Mouse (Mus musculus): Measurements from ENCODE around the gene Bcl7b. TPM values are rescaled to one million over a fixed set of nuclear protein-coding genes. Genes with fewer than 3 reads are reported as not detected.

The Bcl7b gene
- total and polyA plus RNA-seq, 3 experiments = 44.6 to 76.0 TPM; not detected in 1

DNA sequence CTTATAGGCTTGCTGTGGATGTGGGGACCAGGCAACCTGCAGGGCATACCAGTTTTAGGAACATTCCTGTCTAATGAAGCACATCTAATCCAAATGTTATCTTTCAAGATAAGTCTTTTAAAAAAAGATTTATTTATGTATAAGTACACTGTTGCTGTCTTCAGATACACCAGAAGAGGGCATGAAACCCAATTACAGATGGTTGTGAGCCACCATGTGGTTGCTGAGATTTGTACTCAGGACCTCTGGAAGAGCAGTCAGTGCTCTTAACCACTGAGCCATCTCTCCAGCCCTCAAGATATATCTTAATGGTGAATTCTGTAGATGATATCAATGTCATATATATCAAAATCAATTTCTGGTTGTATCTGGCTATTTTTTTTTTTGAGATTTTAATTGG lies 22.1 kb upstream of the Bcl7b start:
- Histone ChIP-seq H3K36me3 (ENCODE audit: control insufficient read depth in 1 of 2, insufficient read depth in 2 of 2, low read length in 2 of 2) (peaks cover 0 to 18% of the 10 kb centered on the region in 2 experiments; a peak in 2 of 4 replicates), H3K9ac (ENCODE audit: control insufficient read depth, low read depth, low read length, poor library complexity, severe bottlenecking) (no peak overlapping the region), H3K27ac (ENCODE audit: control insufficient read depth, low read depth, low read length) (no peak overlapping the region), H3K79me2 (ENCODE audit: control insufficient read depth, insufficient read depth, low read length, poor library complexity) (peaks cover 10% of the 10 kb centered on the region), H3K4me1 (ENCODE audit: control insufficient read depth in 1 of 2, insufficient read depth in 2 of 2, low read length in 2 of 2) (peaks cover 3 to 19% of the 10 kb centered on the region in 2 experiments), H3K27me3 (ENCODE audit: control insufficient read depth in 1 of 2, insufficient read depth in 2 of 2, low read length in 2 of 2) (peaks cover 0 to 2% of the 10 kb centered on the region in 2 experiments; a peak in 3 of 4 replicates), H3K4me3 (ENCODE audit: control insufficient read depth in 1 of 2, insufficient read depth in 1 of 2, low read depth in 2 of 2, low read length in 2 of 2) (no peak overlapping the region), H3K9me3 (replicated peaks; ENCODE audit: insufficient read depth, low read length) (no peaks in the 10 kb centered on the region)
- DNase-seq (ENCODE audit: low read depth, low spot score) = no peak
- no peak for TF ChIP-seq BHLHE40 (IDR thresholded peaks at IDR 0.05; ENCODE audit: borderline replicate concordance, low read depth, low read length)
- TF ChIP-seq EP300 (IDR thresholded peaks at IDR 0.05; ENCODE audit: low read depth in 1 of 2, low read length in 2 of 2) = 0 out of 4 replicates have a peak, but pooled peaks of 1 of the 2 experiments have one; percentile 1
- TF ChIP-seq TCF12 (IDR thresholded peaks at IDR 0.05; ENCODE audit: low read depth, low read length) = no peak
- TF ChIP-seq CTCF (IDR thresholded peaks at IDR 0.05 in 2 of 3, conservative IDR thresholded peaks at IDR 0.05 in 1 of 3; ENCODE audit: control insufficient read depth in 1 of 3, insufficient read depth in 1 of 3, low read depth in 2 of 3, low read length in 3 of 3, poor library complexity in 1 of 3, severe bottlenecking in 1 of 3) = peak in 1 of 3 experiments; percentile 33; a peak in 2 of 6 replicates
- no peak for TF ChIP-seq CHD2 (IDR thresholded peaks at IDR 0.05; ENCODE audit: low read length)
- 0 out of 2 replicates have a peak, but pooled peaks have one; percentile 7 for TF ChIP-seq RCOR1 (IDR thresholded peaks at IDR 0.05; ENCODE audit: low read depth, low read length)
- peak; percentile 5; the same call in 1 of the 2 replicates for TF ChIP-seq SMC3 (IDR thresholded peaks at IDR 0.05; ENCODE audit: low read depth, low read length)
- TF ChIP-seq ELF1 (IDR thresholded peaks at IDR 0.05; ENCODE audit: low read depth, low read length) = no peak
- TF ChIP-seq MAX (IDR thresholded peaks at IDR 0.05; ENCODE audit: low read length) = 0 out of 2 replicates have a peak, but pooled peaks have one; percentile 25

DNA sequence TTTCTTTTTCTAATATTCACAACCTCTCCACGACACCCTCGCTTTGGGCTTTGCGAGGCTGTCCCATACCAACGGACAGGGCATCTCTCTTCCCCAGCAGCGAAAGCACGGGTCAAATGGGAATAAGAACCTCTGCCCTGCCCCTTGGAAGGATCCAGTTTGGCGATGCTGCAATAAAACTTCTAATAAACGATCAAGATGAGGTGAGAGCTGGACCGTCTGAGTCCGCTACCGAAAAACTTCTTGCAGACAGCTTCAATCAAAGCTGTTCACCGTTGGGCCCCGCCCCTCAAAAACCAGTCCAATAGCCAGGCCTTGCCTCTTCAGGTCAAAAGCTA lies 19.4 kb upstream of the Bcl7b start:
- Histone ChIP-seq H3K4me3 (ENCODE audit: control insufficient read depth in 1 of 2, insufficient read depth in 1 of 2, low read depth in 2 of 2, low read length in 2 of 2) (peak overlapping the region; percentile 47 to 61), H3K9ac (ENCODE audit: control insufficient read depth, low read depth, low read length, poor library complexity, severe bottlenecking) (peak overlapping the region; percentile 10; the same call in 1 of the 2 replicates), H3K36me3 (ENCODE audit: control insufficient read depth in 1 of 2, insufficient read depth in 2 of 2, low read length in 2 of 2) (peaks cover 0 to 18% of the 10 kb centered on the region in 2 experiments; a peak in 3 of 4 replicates), H3K9me3 (replicated peaks; ENCODE audit: insufficient read depth, low read length) (no peaks in the 10 kb centered on the region), H3K4me1 (ENCODE audit: control insufficient read depth in 1 of 2, insufficient read depth in 2 of 2, low read length in 2 of 2) (peaks cover 3 to 20% of the 10 kb centered on the region in 2 experiments), H3K79me2 (ENCODE audit: control insufficient read depth, insufficient read depth, low read length, poor library complexity) (peaks cover 12% of the 10 kb centered on the region), H3K27me3 (ENCODE audit: control insufficient read depth in 1 of 2, insufficient read depth in 2 of 2, low read length in 2 of 2) (no peaks in the 10 kb centered on the region), H3K27ac (ENCODE audit: control insufficient read depth, low read depth, low read length) (no peak overlapping the region)
- TF ChIP-seq MAZ (IDR thresholded peaks at IDR 0.05; ENCODE audit: low read depth, low read length) = 0 out of 2 replicates have a peak, but pooled peaks have one; percentile 46
- peak; percentile 50; the same call in 1 of the 2 replicates for TF ChIP-seq SIN3A (IDR thresholded peaks at IDR 0.05; ENCODE audit: low read length)
- no peak for TF ChIP-seq POLR2AphosphoS2 (IDR thresholded peaks at IDR 0.05; ENCODE audit: low read length)
- DNase-seq (ENCODE audit: low read depth, low spot score) = no peak

GRCm38 (mm10) chr5:135149053-135149819 lies 18.8 kb upstream of the Bcl7b start, which contains the start of gene Tbl2:
Tbl2 (plus strand) TSS chr5:135149657.
- peaks cover 12% of the 10 kb centered on the region for H3K79me2 ChIP-seq (ENCODE audit: control insufficient read depth, insufficient read depth, low read length, poor library complexity)
- peak within 1 kb of the TSS; percentile 92 to 96 for H3K4me3 ChIP-seq (ENCODE audit: control insufficient read depth in 1 of 2, insufficient read depth in 1 of 2, low read depth in 2 of 2, low read length in 2 of 2)
- H3K27me3 ChIP-seq (ENCODE audit: control insufficient read depth in 1 of 2, insufficient read depth in 2 of 2, low read length in 2 of 2) = no peaks in the 10 kb centered on the region
- peak; percentile 99 for DNase-seq (ENCODE audit: low read depth, low spot score)
- H3K36me3 ChIP-seq (ENCODE audit: control insufficient read depth in 1 of 2, insufficient read depth in 2 of 2, low read length in 2 of 2) = peaks cover 2 to 17% of the 10 kb centered on the region in 2 experiments
- peak within 1 kb of the TSS; percentile 91 for H3K9ac ChIP-seq (ENCODE audit: control insufficient read depth, low read depth, low read length, poor library complexity, severe bottlenecking)
- H3K9me3 ChIP-seq (replicated peaks; ENCODE audit: insufficient read depth, low read length) = no peaks in the 10 kb centered on the region
- H3K27ac ChIP-seq (ENCODE audit: control insufficient read depth, low read depth, low read length) = peak within 1 kb of the TSS; percentile 83
- peaks cover 3 to 20% of the 10 kb centered on the region in 2 experiments for H3K4me1 ChIP-seq (ENCODE audit: control insufficient read depth in 1 of 2, insufficient read depth in 2 of 2, low read length in 2 of 2)
- TF ChIP-seq RCOR1 (IDR thresholded peaks at IDR 0.05; ENCODE audit: low read depth, low read length) (no peak), SIN3A (IDR thresholded peaks at IDR 0.05; ENCODE audit: low read length) (peak; percentile 82), POLR2A (IDR thresholded peaks at IDR 0.05; ENCODE audit: control insufficient read depth in 1 of 2, insufficient read depth in 1 of 2, low read depth in 1 of 2, low read length in 2 of 2, poor library complexity in 1 of 2) (peak; percentile 87 to 88), NELFE (IDR thresholded peaks at IDR 0.05; ENCODE audit: low read depth, low read length) (peak; percentile 76), TCF12 (IDR thresholded peaks at IDR 0.05; ENCODE audit: low read depth, low read length) (peak; percentile 47; the same call in 1 of the 2 replicates), ELF1 (IDR thresholded peaks at IDR 0.05; ENCODE audit: low read depth, low read length) (peak; percentile 61; the same call in 1 of the 2 replicates), MYC (IDR thresholded peaks at IDR 0.05; ENCODE audit: low read depth, low read length) (peak; percentile 75; the same call in 1 of the 2 replicates), MAZ (IDR thresholded peaks at IDR 0.05; ENCODE audit: low read depth, low read length) (0 out of 2 replicates have a peak, but pooled peaks have one; percentile 55), ZNF384 (IDR thresholded peaks at IDR 0.05; ENCODE audit: low read depth, low read length) (no peak), BHLHE40 (IDR thresholded peaks at IDR 0.05; ENCODE audit: borderline replicate concordance, low read depth, low read length) (peak; percentile 98), POLR2AphosphoS5 (IDR thresholded peaks at IDR 0.05; ENCODE audit: borderline replicate concordance, low read depth, low read length) (no peak), SMC3 (IDR thresholded peaks at IDR 0.05; ENCODE audit: low read depth, low read length) (no peak), ZMIZ1 (IDR thresholded peaks at IDR 0.05; ENCODE audit: low read depth, low read length) (no peak; the same call in 1 of the 2 replicates), POLR2AphosphoS2 (IDR thresholded peaks at IDR 0.05; ENCODE audit: low read length) (peak; percentile 80; the same call in 1 of the 2 replicates), HCFC1 (IDR thresholded peaks at IDR 0.05; ENCODE audit: low read depth, low read length) (peak; percentile 54), CTCF (IDR thresholded peaks at IDR 0.05 in 2 of 3, conservative IDR thresholded peaks at IDR 0.05 in 1 of 3; ENCODE audit: control insufficient read depth in 1 of 3, insufficient read depth in 1 of 3, low read depth in 2 of 3, low read length in 3 of 3, poor library complexity in 1 of 3, severe bottlenecking in 1 of 3) (no peak), UBTF (IDR thresholded peaks at IDR 0.05; ENCODE audit: borderline replicate concordance, insufficient read depth, low read depth, low read length) (no peak), E2F4 (IDR thresholded peaks at IDR 0.05; ENCODE audit: borderline replicate concordance, low read depth, low read length) (peak; percentile 51; the same call in 1 of the 2 replicates)
